Mouse (Mus musculus): ENCODE measurements around the gene Cdkl2.

DNA sequence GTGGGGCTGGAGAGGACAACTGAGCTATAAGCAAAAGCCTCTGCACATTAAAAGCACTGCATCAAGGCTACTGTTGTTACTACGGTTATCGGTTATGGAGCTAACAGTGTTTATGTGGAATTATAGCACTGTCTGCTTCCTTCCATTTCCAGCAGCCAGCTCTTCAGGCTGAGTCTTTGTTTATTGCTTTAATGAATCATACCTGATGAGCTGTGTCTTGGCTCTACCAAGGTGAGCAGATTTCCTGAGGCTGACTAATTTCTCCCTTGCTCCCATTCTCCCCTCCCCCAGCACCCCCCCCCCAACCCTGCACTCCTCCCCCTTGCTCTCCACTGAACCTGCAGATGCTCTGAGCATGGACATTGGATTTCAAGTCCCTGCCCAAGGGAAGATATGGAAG is 55.9 kb downstream of the Cdkl2 start:
- no peak for TF ChIP-seq EP300 (IDR thresholded peaks at IDR 0.05; ENCODE audit: low read depth)
- no peak for TF ChIP-seq CTCF (IDR thresholded peaks at IDR 0.05; ENCODE audit: low read depth)
